Mouse (Mus musculus) brain, adult 10 weeks (tissue): ENCODE data around the gene Slc6a8. TPM values are rescaled to one million over a fixed set of nuclear protein-coding genes. Genes with fewer than 3 reads are reported as not detected.

Experiments
- polyA plus RNA-seq: library from polyadenylated mRNA; stranded (reverse); fragments of 350-450 nt; fragmentation: Illumina TruSeq; extraction: RNeasy Lipid Tissue Mini Kit (QIAGEN cat#74804); gene quantifications from one replicate; pipeline ENCODE4 v1.2.3, GENCODE M21; 2015; ENCODE audit warnings: low read depth, low replicate concordance

Gene Slc6a8
- polyA plus RNA-seq, result 75.3 TPM

GRCm38 (mm10) chrX:73672879-73673618 lies at the start of gene Slc6a8:
Slc6a8 (plus strand) TSS chrX:73673150.

GRCm38 (mm10) chrX:73639255-73639675 lies 33.7 kb upstream of the Slc6a8 start, which contains the start of gene Dusp9:
Dusp9 (plus strand) TSS chrX:73639419.

GRCm38 (mm10) chrX:73659575-73660283 lies 13.2 kb upstream of the Slc6a8 start, which contains the start of gene Pnck:
Pnck (minus strand) TSS chrX:73660117.

GRCm38 (mm10) chrX:73716109-73716661 lies 43.2 kb downstream of the Slc6a8 start, which contains the start of the genes Bcap31 and Abcd1:
Bcap31 (minus strand) TSS chrX:73716175.
Abcd1 (plus strand) TSS chrX:73716597.

Other genes with a start within 250 kb of the Slc6a8 start
- gene Trex2, start 237.8 kb upstream of the Slc6a8 start, polyA plus RNA-seq, result not detected
- 12.0 TPM for gene Haus7, start 214.1 kb upstream of the Slc6a8 start, polyA plus RNA-seq
- gene Bgn, start 189.5 kb upstream of the Slc6a8 start, polyA plus RNA-seq, result 13.7 TPM
- 55.4 TPM for gene Atp2b3, start 170.1 kb upstream of the Slc6a8 start, polyA plus RNA-seq
- 0.68 TPM for gene Dusp9, start 33.7 kb upstream of the Slc6a8 start, polyA plus RNA-seq
- gene Pnck, start 13.0 kb upstream of the Slc6a8 start, polyA plus RNA-seq, result 115 TPM
- 138 TPM for gene Bcap31, start 43.0 kb downstream of the Slc6a8 start, polyA plus RNA-seq
- 9.2 TPM for gene Abcd1, start 43.4 kb downstream of the Slc6a8 start, polyA plus RNA-seq
- 12.9 TPM for gene Plxnb3, start 83.9 kb downstream of the Slc6a8 start, polyA plus RNA-seq
- gene Srpk3, start 101.3 kb downstream of the Slc6a8 start, polyA plus RNA-seq, result 13.8 TPM
- 264 TPM for gene Idh3g, start 113.7 kb downstream of the Slc6a8 start, polyA plus RNA-seq
- 145 TPM for gene Ssr4, start 113.9 kb downstream of the Slc6a8 start, polyA plus RNA-seq
- 82.2 TPM for gene Pdzd4, start 151.8 kb downstream of the Slc6a8 start, polyA plus RNA-seq
- not detected for gene Avpr2, start 219.0 kb downstream of the Slc6a8 start, polyA plus RNA-seq
- 98.7 TPM for gene L1cam, start 223.0 kb downstream of the Slc6a8 start, polyA plus RNA-seq
- 3.8 TPM for gene Arhgap4, start 248.7 kb downstream of the Slc6a8 start, polyA plus RNA-seq
- 66.1 TPM for gene Naa10, start 248.8 kb downstream of the Slc6a8 start, polyA plus RNA-seq